Mouse (Mus musculus): ENCODE results near the gene Opn4.
A peak's percentile ranks its signal among the peaks of the same experiment; 100 is the strongest.

The Opn4 gene

DNA sequence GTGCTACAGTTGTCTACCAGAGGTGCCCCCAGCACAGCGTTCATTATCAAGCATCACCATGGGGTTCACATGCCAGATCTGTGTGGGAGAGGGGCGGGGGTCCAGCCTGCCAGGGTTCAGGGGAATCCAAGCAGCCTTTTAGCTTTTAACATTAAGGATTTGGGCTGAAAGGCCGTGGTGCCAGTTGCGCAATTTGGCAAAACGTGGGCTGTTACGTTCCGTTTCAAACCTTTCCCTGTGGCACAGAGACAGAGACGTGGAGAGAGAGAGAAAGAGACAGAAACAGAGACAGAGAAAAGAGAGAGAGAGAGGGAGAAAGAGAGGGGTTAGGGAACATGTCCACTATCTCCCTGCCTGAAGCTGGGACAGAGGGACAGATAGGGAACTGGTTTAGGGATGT, 38.3 kb downstream of the Opn4 start:
- DNase-seq (ENCODE audit: low spot score): no peak

DNA sequence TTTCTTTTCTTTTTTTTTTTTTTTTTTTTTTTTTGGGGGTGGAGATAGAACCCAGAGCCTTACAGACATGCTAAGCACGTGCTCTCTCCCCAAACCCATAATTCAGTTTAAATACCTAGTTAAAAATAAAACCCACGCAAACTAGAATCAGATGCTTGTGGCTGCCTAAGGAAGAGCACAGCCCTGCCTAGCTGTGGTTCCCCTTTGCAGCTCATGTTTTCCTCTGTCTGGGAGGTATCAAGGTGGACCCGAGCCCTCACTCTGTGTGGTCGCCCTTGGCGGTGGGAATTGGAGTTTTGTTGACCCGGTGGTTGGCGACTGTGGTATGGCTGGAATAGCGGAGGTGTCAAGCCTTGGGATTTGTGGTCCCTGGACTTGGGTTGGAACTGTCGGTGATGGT, 41.0 kb downstream of the Opn4 start:
- DNase-seq (ENCODE audit: low spot score): no peak

DNA sequence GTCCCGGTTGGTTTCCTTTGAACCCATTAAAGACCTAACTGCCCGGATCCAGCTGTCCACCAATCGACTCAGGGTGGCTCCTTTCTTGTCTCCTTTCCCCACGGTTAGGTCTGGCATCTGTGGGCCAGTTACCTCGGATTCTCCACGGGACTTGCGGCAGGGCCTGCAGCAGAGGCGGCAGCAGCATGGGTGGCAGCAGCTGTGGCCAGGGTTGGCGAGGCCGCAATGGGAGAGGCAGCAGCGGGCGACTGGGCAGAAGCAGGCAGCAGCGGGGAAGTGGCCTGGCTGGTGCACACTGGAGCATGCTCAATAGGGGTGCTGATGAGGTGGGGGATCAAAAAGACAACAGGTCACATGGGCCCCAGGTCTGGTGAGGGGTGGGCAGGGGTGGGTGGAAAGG, 44.7 kb downstream of the Opn4 start:
- DNase-seq (ENCODE audit: low spot score): no peak

DNA sequence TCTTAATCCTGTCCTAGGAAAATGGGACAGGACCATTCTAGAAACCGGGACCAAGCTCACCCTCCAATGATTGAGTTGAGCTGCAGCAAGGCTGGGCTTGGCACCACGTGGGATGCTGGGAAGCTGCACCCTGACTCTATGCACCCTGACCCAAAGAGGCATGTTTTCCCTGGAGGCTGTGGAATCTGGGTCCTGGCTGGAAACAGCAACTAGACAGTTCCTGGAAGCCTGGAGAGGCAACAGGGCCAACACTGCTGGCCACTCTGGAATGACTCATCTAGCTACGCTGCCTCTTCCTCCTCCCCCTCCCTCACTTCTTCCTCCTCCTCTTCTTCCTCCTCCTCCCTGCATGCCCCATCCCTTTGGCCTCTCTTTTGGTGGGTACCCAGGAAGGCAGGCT, 45.9 kb downstream of the Opn4 start:
- DNase-seq (ENCODE audit: low spot score): no peak

DNA sequence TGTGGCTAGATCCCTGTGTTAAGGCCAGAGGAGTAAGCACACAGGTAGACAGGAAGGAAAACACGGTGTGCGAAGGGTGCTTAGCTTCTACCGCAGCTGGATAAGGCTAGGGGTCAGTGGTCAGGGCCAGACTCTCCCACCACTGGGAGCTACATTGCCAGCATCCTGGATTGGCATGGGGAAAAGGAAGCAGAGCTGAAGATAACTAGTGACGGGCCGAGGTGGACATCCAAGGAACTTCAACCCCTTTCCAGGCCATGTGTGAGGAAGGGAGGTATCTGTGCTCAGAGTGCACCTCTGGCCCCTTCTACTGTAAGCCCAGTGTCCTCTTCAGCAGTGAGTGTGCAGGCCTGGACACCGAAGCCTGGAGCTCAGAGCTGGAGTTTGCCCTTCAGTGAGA, 46.5 kb downstream of the Opn4 start:
- no peak for DNase-seq (ENCODE audit: low spot score)

DNA sequence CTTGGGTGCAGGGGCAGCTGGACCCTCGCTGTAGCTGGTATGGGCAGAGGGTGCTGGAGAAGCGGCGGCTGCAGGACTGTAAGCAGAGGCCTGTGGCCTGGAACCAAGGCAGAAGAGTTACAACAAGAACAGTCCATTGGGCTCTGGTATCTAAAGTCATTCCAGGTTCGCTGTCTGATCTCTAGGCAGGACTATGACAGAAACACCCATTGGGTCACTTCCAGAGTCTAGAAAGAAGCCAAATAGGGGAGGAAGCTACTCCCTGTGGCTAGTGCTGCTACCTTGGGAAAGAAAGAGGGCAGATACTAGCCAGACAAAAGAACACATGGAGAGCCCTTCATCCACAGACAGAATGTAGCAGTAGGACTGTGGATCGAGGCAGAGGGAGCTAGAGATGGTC, 47.7 kb downstream of the Opn4 start:
- no peak for DNase-seq (ENCODE audit: low spot score)

DNA sequence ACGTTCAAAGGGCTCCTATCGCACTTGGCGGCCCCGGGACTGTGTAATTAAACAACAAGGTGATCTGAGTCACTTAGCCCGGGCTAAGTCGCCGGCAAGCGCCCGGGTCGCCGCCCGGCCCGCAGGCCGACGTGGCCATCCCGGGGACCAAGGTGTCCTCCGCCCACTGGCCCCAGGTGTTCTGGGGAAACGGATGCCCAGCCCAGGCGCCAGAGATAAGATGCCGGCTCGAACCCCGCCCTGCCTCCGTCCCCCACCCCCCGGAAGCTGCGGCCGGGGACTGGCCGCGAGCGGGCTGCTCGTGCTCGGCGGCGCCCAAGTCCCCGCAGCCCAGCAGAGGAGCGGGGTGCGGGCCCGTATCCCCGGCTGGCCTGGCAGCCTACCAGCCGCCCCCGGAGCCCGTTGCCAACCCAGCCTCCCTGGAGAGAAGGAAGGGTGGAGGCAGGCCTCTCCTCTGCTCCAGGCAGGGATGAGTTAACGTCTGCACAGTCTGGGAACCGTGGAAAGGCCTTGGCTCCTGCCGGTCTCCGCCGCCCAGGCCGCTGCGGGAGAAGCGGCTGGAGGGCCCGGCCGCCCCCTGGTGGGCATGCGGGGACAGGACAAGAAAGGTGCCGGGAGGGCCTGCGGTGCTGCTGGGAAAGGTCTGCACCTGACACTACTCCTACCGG, 50.8 kb downstream of the Opn4 start:
- peak; percentile 60 for DNase-seq (ENCODE audit: low spot score)

DNA sequence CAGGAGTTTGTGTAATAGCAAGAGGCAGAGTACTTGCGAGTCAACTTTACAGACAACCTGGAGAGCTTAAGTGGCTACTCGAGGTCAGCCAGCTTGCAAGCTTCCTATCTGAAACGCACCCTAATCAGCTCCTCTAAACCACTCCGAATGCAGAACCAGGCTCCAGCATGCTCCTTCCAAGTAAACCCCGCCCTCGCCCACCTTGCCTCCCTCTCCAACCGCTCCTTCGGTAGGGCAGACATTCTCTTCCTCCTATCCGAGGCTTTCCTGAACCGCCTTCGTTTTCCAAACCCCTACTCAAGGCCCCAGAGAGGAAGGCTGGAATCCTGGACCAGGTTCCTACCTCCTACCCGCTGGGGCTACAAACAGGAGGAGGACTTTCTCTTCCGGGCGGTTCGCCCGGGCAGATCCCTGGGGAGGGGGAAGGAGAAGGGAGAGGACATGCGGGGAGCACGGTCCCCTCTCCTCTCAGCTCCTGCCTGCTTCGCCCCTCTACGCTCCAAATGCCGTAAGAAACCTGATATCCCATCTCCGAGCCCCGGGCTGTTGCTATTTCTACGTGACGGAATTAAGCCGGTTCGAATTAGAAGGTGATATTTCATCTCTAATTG, 51.4 kb downstream of the Opn4 start:
- peak; percentile 56 for DNase-seq (ENCODE audit: low spot score)

DNA sequence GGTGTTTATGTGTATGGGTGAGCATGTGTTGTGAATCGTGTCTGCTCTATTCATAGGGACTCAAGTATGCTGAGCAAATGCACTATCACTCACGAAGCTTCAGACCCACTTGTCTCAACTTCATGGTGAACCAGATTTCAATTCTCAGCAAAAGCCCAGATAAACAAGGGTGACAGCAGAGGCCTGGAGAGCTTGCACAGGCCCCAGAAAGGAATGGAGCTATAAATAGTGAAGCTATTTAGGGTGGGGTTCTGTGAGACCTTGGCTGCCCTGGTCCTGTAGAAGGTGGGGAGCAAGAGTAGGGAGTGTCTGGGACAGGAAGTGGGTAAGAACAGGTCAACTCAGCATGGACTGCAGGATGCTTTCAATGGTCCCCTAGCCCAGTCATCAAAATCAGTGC, 55.4 kb downstream of the Opn4 start:
- DNase-seq (ENCODE audit: low spot score): no peak

DNA sequence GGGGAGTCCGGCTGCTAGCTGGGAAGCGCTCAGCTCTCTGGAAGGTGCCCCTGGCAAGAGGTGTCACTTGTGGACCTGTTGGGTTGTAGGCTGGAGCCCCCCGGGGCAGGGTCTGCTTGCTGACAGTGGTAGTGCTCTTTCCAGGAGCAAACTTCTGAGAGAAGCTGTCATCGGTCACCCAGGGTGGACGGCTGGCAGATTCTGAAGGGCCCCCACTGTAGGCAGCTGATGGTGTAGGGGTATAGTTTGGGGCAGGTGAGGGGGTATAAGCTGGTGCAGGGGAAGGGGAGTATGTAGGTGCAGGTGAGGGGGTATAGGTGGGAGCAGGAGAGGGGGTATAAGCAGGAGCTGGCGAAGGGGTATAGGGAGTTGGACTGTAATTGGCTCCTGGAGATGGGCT, 55.9 kb downstream of the Opn4 start:
- no peak for DNase-seq (ENCODE audit: low spot score)

DNA sequence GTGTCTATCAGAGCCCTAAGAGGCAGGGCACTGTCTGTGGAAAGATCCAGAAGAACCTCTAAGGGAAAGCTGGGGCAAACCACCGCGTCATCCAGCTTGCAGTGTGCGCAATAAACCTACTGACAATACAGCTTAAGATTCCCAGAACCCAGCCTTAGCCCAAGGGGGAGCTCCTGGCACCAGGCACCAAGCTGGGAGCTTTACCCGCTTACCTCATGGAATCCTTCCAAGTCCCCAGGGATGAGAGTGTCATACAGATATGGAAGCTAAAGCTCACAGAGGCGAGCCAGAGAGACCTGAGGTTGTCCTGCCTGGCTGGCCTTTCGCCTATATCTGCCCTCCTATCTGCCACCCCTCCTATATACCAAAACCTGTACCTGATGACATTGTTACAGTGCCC, 56.3 kb downstream of the Opn4 start:
- DNase-seq (ENCODE audit: low spot score): no peak

DNA sequence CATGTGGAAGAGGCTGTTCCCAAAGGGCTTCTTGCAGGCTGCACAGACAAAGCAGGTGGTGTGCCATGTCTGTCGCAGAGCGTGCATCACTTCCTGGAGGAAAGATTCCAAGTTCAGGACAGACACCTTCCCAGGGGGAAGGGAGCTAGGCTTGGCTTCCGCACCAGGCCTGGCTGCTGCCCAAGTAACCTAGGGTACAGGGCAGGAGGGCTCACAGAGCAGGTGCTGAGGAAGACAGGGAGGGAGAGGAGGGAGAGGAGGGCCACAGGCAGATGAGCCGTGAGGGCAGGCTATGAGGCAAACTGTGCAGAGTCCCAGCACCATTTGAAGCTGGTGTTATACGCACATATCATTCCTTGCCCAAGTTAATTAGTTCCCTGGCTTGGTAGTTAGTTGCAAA, 58.0 kb downstream of the Opn4 start:
- DNase-seq (ENCODE audit: low spot score): no peak

DNA sequence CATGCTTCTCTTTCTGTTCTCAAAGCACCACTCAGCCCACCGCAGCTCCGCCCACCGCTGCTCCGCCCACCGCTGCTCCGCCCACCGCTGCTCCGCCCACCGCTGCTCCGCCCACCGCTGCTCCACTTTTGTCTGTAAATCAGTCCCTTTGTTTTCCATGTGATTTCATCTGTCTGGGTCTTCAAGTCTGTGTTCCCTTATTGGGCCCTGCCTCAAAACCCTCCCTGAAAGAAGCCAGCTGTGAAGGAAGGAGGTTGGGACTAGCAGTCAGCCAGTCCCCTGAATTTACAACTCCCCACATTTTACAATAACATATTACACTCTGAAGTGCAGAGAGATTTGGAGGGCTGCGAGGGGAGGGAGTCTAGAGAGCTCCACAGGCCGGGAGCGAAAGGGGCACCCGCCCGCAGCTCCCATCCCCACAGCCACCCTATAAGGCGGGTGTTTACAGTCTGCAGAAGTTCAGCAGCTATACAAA, 59.2 kb downstream of the Opn4 start:
- DNase-seq (ENCODE audit: low spot score): no peak
